Mouse (Mus musculus) liver, postnatal 0 days (tissue): ENCODE results near the gene C030005K15Rik. TPM values are rescaled to one million over a fixed set of nuclear protein-coding genes. Genes with fewer than 3 reads are reported as not detected.

Source experiments
- ATAC-seq: fragments of 200-750 bp; cut with Nextera tagmentation; 2 replicates; pipeline ENCODE4 v1.8.0; 2017; ENCODE audit warnings: mild to moderate bottlenecking, moderate library complexity
- DNase-seq: peaks from one replicate; pipeline ENCODE4 v3.0.0-alpha.2; 2016
- H3K27ac ChIP-seq: fragments of 300-500 bp; sonication (generic); 2 replicates; pipeline ENCODE4 v1.5.1; 2014; ENCODE audit warnings: antibody characterized with exemption, moderate library complexity, mild to moderate bottlenecking, low read depth
- H3K27me3 ChIP-seq: fragments of 300-500 bp; sonication (generic); 2 replicates; pipeline ENCODE4 v1.6.1; 2014; ENCODE audit warnings: low read length, control low read depth, mixed read lengths; ENCODE audit not compliant: insufficient read depth
- H3K36me3 ChIP-seq: fragments of 300-500 bp; sonication (generic); replicated peaks from 2 replicates; pipeline ENCODE4 v1.6.1; 2014; ENCODE audit warnings: mild to moderate bottlenecking, control low read depth, low read length, moderate library complexity, mixed read lengths; ENCODE audit not compliant: insufficient read depth
- H3K4me1 ChIP-seq: fragments of 300-500 bp; sonication (generic); 2 replicates; pipeline ENCODE4 v1.6.1; 2014; ENCODE audit warnings: antibody characterized with exemption, mild to moderate bottlenecking, control low read depth; ENCODE audit not compliant: insufficient read depth
- H3K4me2 ChIP-seq: fragments of 300-500 bp; sonication (generic); 2 replicates; pipeline ENCODE4 v1.6.1; 2014; ENCODE audit warnings: low read depth, mild to moderate bottlenecking, low read length, moderate library complexity, mixed read lengths
- H3K4me3 ChIP-seq: fragments of 300-500 bp; sonication (generic); 2 replicates; pipeline ENCODE4 v1.5.1; 2014; ENCODE audit warnings: low read depth, low read length
- H3K9ac ChIP-seq: fragments of 300-500 bp; sonication (generic); replicated peaks from 2 replicates; pipeline ENCODE4 v1.6.1; 2014; ENCODE audit warnings: mild to moderate bottlenecking, moderate library complexity
- H3K9me3 ChIP-seq: fragments of 300-500 bp; sonication (generic); 2 replicates; pipeline ENCODE4 v1.6.1; 2016; ENCODE audit warnings: mild to moderate bottlenecking, control low read depth, low read length, mixed read lengths
- CTCF ChIP-seq: sonication (generic); IDR thresholded peaks from 2 replicates; pipeline ENCODE4 v1.5.1; 2016; ENCODE audit warnings: antibody characterized with exemption, low read depth
- EP300 ChIP-seq: IDR thresholded peaks from 2 replicates; pipeline ENCODE4 v1.6.1; 2016; ENCODE audit warnings: antibody characterized with exemption, low read depth, mild to moderate bottlenecking
- WGBS: fragments of 180-500 bp; shearing (Covaris S2); extraction: QIAGEN DNeasy Blood & Tissue Kit; methylation state at CpG from one replicate; pipeline ENCODE4 v1.1.7; 2014; ENCODE audit not compliant: insufficient replicate concordance; 5-methylcytosine and 5-hydroxymethylcytosine counted together
- polyA plus RNA-seq: library from polyadenylated mRNA; unstranded; fragments of >200 nt; fragmentation: Nextera tagmentation; extraction: Ambion mirVana; gene quantifications from 2 replicates; pipeline ENCODE4 v1.2.1, GENCODE M21; 2015

C030005K15Rik gene
- polyA plus RNA-seq, 1 experiment from 2014 or later = not detected

- ATAC-seq = no peak
- no peak overlapping the region for H3K9ac ChIP-seq
- H3K4me2 ChIP-seq = no peak overlapping the region
- 87% methylated on average over 37 of the region's 37 CpGs for WGBS
- H3K36me3 ChIP-seq = no peaks in the 10 kb centered on the region
- no peak overlapping the region for H3K27ac ChIP-seq
- H3K9me3 ChIP-seq = no peaks in the 10 kb centered on the region
- no peaks in the 10 kb centered on the region for H3K27me3 ChIP-seq
- no peak for TF ChIP-seq CTCF
- no peak for TF ChIP-seq EP300
- no peak overlapping the region for H3K4me3 ChIP-seq
- H3K4me1 ChIP-seq = no peaks in the 10 kb centered on the region
- no peak for DNase-seq
These were observed 33.0 kb downstream of the C030005K15Rik start for GRCm38 (mm10) chr10:97693398-97694135.

GRCm38 (mm10) chr10:97692913-97693312 lies 33.6 kb downstream of the C030005K15Rik start, which contains the start of gene Ccer1:
Gene Ccer1 (plus strand): TSS chr10:97693059.
- Histone ChIP-seq H3K4me1 (no peaks in the 10 kb centered on the region), H3K9ac (no peak within 1 kb of the TSS), H3K4me3 (no peak within 1 kb of the TSS), H3K36me3 (no peaks in the 10 kb centered on the region), H3K4me2 (no peak within 1 kb of the TSS), H3K27ac (no peak within 1 kb of the TSS), H3K27me3 (no peaks in the 10 kb centered on the region), H3K9me3 (no peaks in the 10 kb centered on the region)
- TF ChIP-seq EP300 = no peak
- TF ChIP-seq CTCF = no peak
- 73% methylated on average over 20 of the region's 20 CpGs for WGBS
- no peak for ATAC-seq
- no peak for DNase-seq

- WGBS = 81% methylated on average over 3 of the region's 3 CpGs
- no peaks in the 10 kb centered on the region for H3K27me3 ChIP-seq
- TF ChIP-seq EP300 (no peak), CTCF (peak; percentile 29)
- H3K36me3 ChIP-seq = no peaks in the 10 kb centered on the region
- DNase-seq (no peak), ATAC-seq (no peak)
- H3K4me3 ChIP-seq = no peak overlapping the region
- H3K4me2 ChIP-seq = no peak overlapping the region
- H3K9ac ChIP-seq = no peak overlapping the region
- H3K4me1 ChIP-seq = no peaks in the 10 kb centered on the region
- no peaks in the 10 kb centered on the region for H3K9me3 ChIP-seq
- H3K27ac ChIP-seq = no peak overlapping the region
These were observed 37.1 kb downstream of the C030005K15Rik start for GRCm38 (mm10) chr10:97689425-97689824.

GRCm38 (mm10) chr10:97687198-97687597 lies 39.4 kb downstream of the C030005K15Rik start:
- Histone ChIP-seq H3K27me3 (no peaks in the 10 kb centered on the region), H3K9me3 (no peaks in the 10 kb centered on the region), H3K4me2 (no peak overlapping the region), H3K4me1 (no peaks in the 10 kb centered on the region), H3K36me3 (no peaks in the 10 kb centered on the region), H3K9ac (no peak overlapping the region), H3K4me3 (no peak overlapping the region), H3K27ac (no peak overlapping the region)
- ATAC-seq (no peak), DNase-seq (no peak)
- TF ChIP-seq CTCF (no peak), EP300 (no peak)
- 85% methylated on average over 1 of the region's 1 CpGs for WGBS

GRCm38 (mm10) chr10:97682981-97683380 lies 43.6 kb downstream of the C030005K15Rik start:
- H3K27ac ChIP-seq = no peak overlapping the region
- DNase-seq = no peak
- H3K27me3 ChIP-seq = no peaks in the 10 kb centered on the region
- H3K4me1 ChIP-seq = no peaks in the 10 kb centered on the region
- H3K9me3 ChIP-seq = no peaks in the 10 kb centered on the region
- ATAC-seq = no peak
- TF ChIP-seq EP300 (no peak), CTCF (no peak)
- H3K4me3 ChIP-seq = no peak overlapping the region
- H3K4me2 ChIP-seq = no peak overlapping the region
- H3K9ac ChIP-seq = no peak overlapping the region
- H3K36me3 ChIP-seq = no peaks in the 10 kb centered on the region

Other genes starting within 250 kb of the C030005K15Rik start
- gene Dcn, start 247.1 kb downstream of the C030005K15Rik start, polyA plus RNA-seq = 153 and 157 TPM in 2 replicates
- gene Lum, start 161.6 kb downstream of the C030005K15Rik start, polyA plus RNA-seq = 19.5 and 22.0 TPM in 2 replicates
- not detected in 2 replicates for gene Kera, start 119.9 kb downstream of the C030005K15Rik start, polyA plus RNA-seq
- not detected in 2 replicates for gene Epyc, start 82.7 kb downstream of the C030005K15Rik start, polyA plus RNA-seq
- not detected in 2 replicates for gene Ccer1, start 33.7 kb downstream of the C030005K15Rik start, polyA plus RNA-seq